Mouse (Mus musculus) G1E (cell line): ENCODE data around the gene Ccdc85c.

Source experiments
- CTCF ChIP-seq: IDR thresholded peaks from 2 replicates; pipeline ENCODE4 v1.5.1; 2012; ENCODE audit warnings: low read depth, low read length, inconsistent platforms, mixed read lengths
- GATA1 ChIP-seq: IDR thresholded peaks from 2 replicates; pipeline ENCODE4 v1.6.1; 2012; ENCODE audit warnings: borderline replicate concordance, low read length, inconsistent platforms, mixed read lengths
- GATA2 ChIP-seq: IDR thresholded peaks from 2 replicates; pipeline ENCODE4 v1.6.1; 2012; ENCODE audit warnings: low read depth, low read length, inconsistent platforms, borderline replicate concordance
- POLR2AphosphoS5 ChIP-seq: IDR thresholded peaks from 2 replicates; pipeline ENCODE4 v1.6.1; 2012; ENCODE audit warnings: low read depth, low read length, inconsistent platforms; ENCODE audit not compliant: insufficient replicate concordance
- TAL1 ChIP-seq: conservative IDR thresholded peaks from 2 replicates; pipeline ENCODE4 v1.6.1; 2012; ENCODE audit warnings: low read depth, low read length, inconsistent platforms, mixed read lengths

DNA sequence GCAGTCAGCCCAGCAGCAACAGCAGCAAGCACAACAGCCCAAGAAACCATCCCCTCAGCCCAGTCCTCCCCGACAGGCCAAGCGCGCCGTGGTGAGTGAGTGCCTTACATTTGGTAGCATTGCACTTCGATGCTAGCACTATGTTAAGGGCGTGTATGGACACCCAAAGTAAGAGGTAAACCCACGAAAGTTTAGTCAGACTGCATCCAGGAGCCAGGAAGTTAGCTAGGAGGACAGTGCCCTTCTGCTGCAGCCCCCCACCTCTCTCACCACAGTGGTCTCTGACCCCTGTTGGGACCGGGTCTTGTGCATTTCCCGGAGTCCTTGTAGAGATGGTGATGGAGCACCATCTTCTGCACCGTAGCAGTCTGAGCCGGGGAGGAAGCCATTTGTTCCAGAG, 79.5 kb downstream of the Ccdc85c start:
- TF ChIP-seq CTCF = no peak
- TF ChIP-seq GATA1 = no peak
- no peak for TF ChIP-seq TAL1
- no peak for TF ChIP-seq POLR2AphosphoS5
- no peak for TF ChIP-seq GATA2
